In the genomic region with DNA sequence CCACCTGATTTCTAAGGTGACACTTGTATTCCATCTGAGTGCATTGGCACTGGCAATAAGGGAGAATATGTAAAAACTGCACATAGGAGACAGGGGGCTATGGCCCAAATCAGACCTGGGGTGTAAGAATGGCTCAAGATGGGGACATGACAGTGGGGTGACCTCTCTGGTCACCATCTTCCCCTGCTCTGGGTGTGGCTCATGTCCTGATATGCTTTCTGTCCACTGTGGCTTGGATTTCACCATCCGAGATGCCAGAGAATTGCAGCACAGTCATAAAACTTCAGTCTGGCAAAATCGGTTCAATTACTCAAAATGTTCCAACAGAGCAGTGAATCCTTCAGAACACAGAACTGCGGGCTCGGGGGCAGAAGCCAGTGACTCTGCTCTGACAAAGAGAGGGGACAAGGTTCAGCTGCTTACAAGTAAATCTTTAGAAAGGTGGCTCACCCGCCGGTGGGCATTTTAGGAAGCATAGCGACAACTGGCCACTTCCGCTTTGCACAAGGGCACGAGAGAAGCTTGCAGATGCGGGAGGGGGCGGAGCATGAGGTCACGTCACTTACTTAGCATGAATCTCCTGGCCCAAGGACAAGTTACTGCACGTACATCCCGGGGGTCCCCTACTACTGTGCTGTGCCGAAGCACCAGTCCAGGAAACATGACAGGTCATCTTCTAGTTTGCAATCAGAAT, we compare ENCODE assay signal across 21 mouse cellular contexts. TPM values are rescaled to one million over a fixed set of nuclear protein-coding genes. Genes with fewer than 3 reads are reported as not detected.
A peak's percentile ranks its signal among the peaks of the same experiment; 100 is the strongest.
DNase-seq lines count a peak whose midpoint lies in the region; ATAC-seq and TF ChIP-seq lines count a peak whose summit lies in the region.
"Had no signal": no experiment of that assay in that cellular context is flagged by ENCODE, and none has a peak within 500 bp of the region (broad histone marks: within the 10 kb centered on the region; RNA-seq: fewer than 3 reads in every experiment).

No protein-coding gene starts in this region.

- H3K27me3 ChIP-seq in forebrain, embryonic 11.5 days (ENCODE audit: control insufficient read depth, insufficient read depth, low read length): no peaks in the 10 kb centered on the region
- H3K27me3 ChIP-seq: CH12.LX; forebrain, embryonic 13.5 days; limb, embryonic 13.5 days; megakaryocyte, embryonic 14.5 days; neural tube, embryonic 12.5 days had no signal

- peak; percentile 46 for DNase-seq in adrenal gland, adult 2 months
- no peak for DNase-seq in adrenal gland, postnatal 25 days
- DNase-seq in kidney, postnatal 36 days: peak; percentile 12 to 32
- DNase-seq in kidney, adult 11 months: no peak
- DNase-seq in adrenal gland, postnatal 10 days: peak; percentile 22
- no peak for DNase-seq in layer of hippocampus, adult 2 months (ENCODE audit: low spot score in 2 of 2)
- no peak for DNase-seq in forebrain, embryonic 11.5 days (ENCODE audit: low spot score)
- DNase-seq: cerebellum, adult 11-12 months; gastrocnemius, postnatal 14 days; lung, adult 18-20 months; right cerebral cortex, postnatal 25 days; thymus, postnatal 36 days had no signal

- no peaks in the 10 kb centered on the region for H3K4me1 ChIP-seq in forebrain, embryonic 11.5 days (replicated peaks; ENCODE audit: control insufficient read depth, insufficient read depth, low read length)
- H3K4me1 ChIP-seq: forebrain, embryonic 13.5 days; heart, embryonic 12.5 days; limb, embryonic 13.5 days; neural tube, embryonic 12.5 days had no signal

- peak overlapping the region; percentile 46 for H3K27ac ChIP-seq in macrophage
- H3K27ac ChIP-seq in layer of hippocampus, adult 2 months: no peak overlapping the region
- H3K27ac ChIP-seq in forebrain, embryonic 11.5 days (ENCODE audit: low read depth, low read length): no peak overlapping the region
- H3K27ac ChIP-seq: forebrain, embryonic 13.5 days; hindbrain, postnatal 0 days; left cerebral cortex, adult 2 months; limb, embryonic 13.5 days; neural tube, embryonic 12.5 days had no signal

- TF ChIP-seq CTCF in layer of hippocampus, adult 2 months (conservative IDR thresholded peaks at IDR 0.05): no peak

- no peaks in the 10 kb centered on the region for H3K9me3 ChIP-seq in forebrain, embryonic 11.5 days (ENCODE audit: control insufficient read depth, low read length)
- H3K9me3 ChIP-seq: forebrain, embryonic 13.5 days; heart, embryonic 12.5 days; limb, embryonic 13.5 days; megakaryocyte, embryonic 14.5 days; neural tube, embryonic 12.5 days had no signal

- no peak for ATAC-seq in forebrain, embryonic 11.5 days (replicated peaks; ENCODE audit: low FRiP score)
- ATAC-seq: forebrain, embryonic 13.5 days had no signal

- H3K36me3 ChIP-seq in macrophage (ENCODE audit: inconsistent target): no peaks in the 10 kb centered on the region
- peaks cover 4% of the 10 kb centered on the region; the same call in 1 of the 2 replicates for H3K36me3 ChIP-seq in forebrain, embryonic 11.5 days (ENCODE audit: control insufficient read depth, insufficient read depth, low read length)
- H3K36me3 ChIP-seq: heart, embryonic 12.5 days; limb, embryonic 13.5 days had no signal

- no peak overlapping the region for H3K9ac ChIP-seq in forebrain, embryonic 11.5 days (ENCODE audit: low read length)
- H3K9ac ChIP-seq: forebrain, embryonic 13.5 days; heart, embryonic 12.5 days; limb, embryonic 13.5 days; neural tube, embryonic 12.5 days had no signal

- no peaks in the 10 kb centered on the region for H3K79me2 ChIP-seq in macrophage (ENCODE audit: inconsistent target)

- H3K4me3 ChIP-seq in macrophage (ENCODE audit: inconsistent target): no peak overlapping the region
- H3K4me3 ChIP-seq in layer of hippocampus, adult 2 months: no peak overlapping the region
- no peak overlapping the region for H3K4me3 ChIP-seq in forebrain, embryonic 11.5 days (ENCODE audit: low read depth, low read length)
- H3K4me3 ChIP-seq: forebrain, embryonic 13.5 days; heart, embryonic 12.5 days; left cerebral cortex, adult 2 months; limb, embryonic 13.5 days; megakaryocyte, embryonic 14.5 days; neural tube, embryonic 12.5 days had no signal

- 34% methylated on average over 15 of the region's 15 CpGs for WGBS in macrophage (ENCODE audit: missing documents)
- 87% methylated on average over 15 of the region's 15 CpGs for WGBS in forebrain, embryonic 11.5 days

- no peak overlapping the region for H3K4me2 ChIP-seq in forebrain, embryonic 11.5 days (ENCODE audit: low read depth, low read length, severe bottlenecking)
- H3K4me2 ChIP-seq: forebrain, embryonic 13.5 days; heart, embryonic 12.5 days; limb, embryonic 13.5 days; neural tube, embryonic 12.5 days had no signal

RNA-seq across cellular contexts. Expression of a gene that starts 16.8 kb away (rescaled TPM):
- total RNA-seq in adrenal gland, adult 2 months (2021): 1 to 10 TPM in 1 of 2 experiments, under 1 TPM in 1; 0.52 to 1.2 TPM
- polyA plus RNA-seq in adrenal gland, adult 2 months (2012; rRNA removed): 1.4 and 2.1 TPM in 2 replicates
- total RNA-seq in adrenal gland, postnatal 25 days (2021): 1.00 and 1.6 TPM in 2 replicates
- total RNA-seq in adrenal gland, postnatal 10 days (2021): 1 to 10 TPM; 1.6 to 1.8 TPM
- 1 to 10 TPM in 8 of 26 experiments, under 1 TPM in 16, not detected in 2; 0.22 to 4.4 (median 0.70) TPM for total RNA-seq in macrophage (2018; cell fraction: chromatin; rRNA removed)
- 1 to 10 TPM in 10 of 26 experiments, under 1 TPM in 16; 0.15 to 3.5 (median 0.73) TPM for total RNA-seq in macrophage (2018; cell fraction: cytosol; rRNA removed)
- total RNA-seq in macrophage (2018; cell fraction: nucleus; rRNA removed): 1 to 10 TPM in 20 of 26 experiments, under 1 TPM in 6; 0.34 to 3.0 (median 1.5) TPM
- polyA plus RNA-seq in macrophage (2018): 0.07 to 1.3 TPM (median 0.72 TPM) in 3 replicates
- 10 to 100 TPM; 20.1 to 22.2 TPM for total RNA-seq in layer of hippocampus, adult 2 months (2021)
- 0.13 and 0.15 TPM in 2 replicates for polyA plus RNA-seq in forebrain, embryonic 11.5 days (2014; fragmentation: Nextera tagmentation; extraction: Ambion mirVana)

Comparison
In these comparisons a context has a peak if more than half of its experiments do, and no peak if none do; other contexts are left out.
1. DNase-seq: peak in adrenal gland, adult 2 months (single experiment), kidney, postnatal 36 days (2 of 2) and adrenal gland, postnatal 10 days (single experiment); none in adrenal gland, postnatal 25 days (single experiment), kidney, adult 11 months (single experiment), layer of hippocampus, adult 2 months (0 of 2) and forebrain, embryonic 11.5 days (single experiment).